Mouse (Mus musculus): Measurements from ENCODE around the gene Prss48.

The Prss48 gene

GRCm38 (mm10) chr3:86002423-86002822, at the start of gene Prss48:
Gene Prss48 (minus strand): TSS chr3:86002491.
- DNase-seq (ENCODE audit: low read depth, low spot score) = no peak

- no peak for DNase-seq (ENCODE audit: low read depth, low spot score)
These were observed 46.8 kb upstream of the Prss48 start for GRCm38 (mm10) chr3:86049041-86049440.

- DNase-seq (ENCODE audit: low read depth, low spot score) = no peak
These were observed 45.6 kb upstream of the Prss48 start for GRCm38 (mm10) chr3:86047686-86048408.

- no peak for DNase-seq (ENCODE audit: low read depth, low spot score)
These were observed 38.3 kb upstream of the Prss48 start for GRCm38 (mm10) chr3:86040286-86041201.

- no peak for DNase-seq (ENCODE audit: low read depth, low spot score)
These were observed 36.4 kb upstream of the Prss48 start for GRCm38 (mm10) chr3:86038648-86039047.

DNA sequence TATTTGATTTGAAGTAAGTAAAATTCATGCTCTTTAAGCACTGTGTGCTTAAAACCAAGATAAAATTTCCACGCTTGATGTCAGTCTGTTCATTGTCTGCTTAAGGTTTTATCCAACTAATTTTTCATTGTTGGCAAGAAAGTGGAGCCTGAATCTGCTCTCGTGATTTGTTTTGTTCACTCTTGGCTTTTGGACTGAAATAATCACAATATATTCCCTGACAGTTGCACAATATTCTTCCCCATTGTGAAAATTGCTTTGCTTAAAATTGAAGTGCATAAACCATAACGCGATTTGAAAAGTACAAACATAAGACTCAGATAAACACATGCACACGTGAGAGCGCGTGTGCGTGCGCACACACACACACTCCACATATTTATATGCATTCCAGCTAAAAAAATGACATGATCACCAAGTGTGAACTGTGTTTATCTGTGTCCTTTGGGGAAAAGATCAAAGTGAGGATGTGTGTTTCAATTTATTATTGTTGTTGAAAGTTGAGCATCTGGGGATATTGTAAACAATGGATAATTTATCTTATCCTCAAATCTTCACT, 35.7 kb upstream of the Prss48 start:
- no peak for DNase-seq (ENCODE audit: low read depth, low spot score)

GRCm38 (mm10) chr3:86033455-86034090, 31.3 kb upstream of the Prss48 start:
- DNase-seq (ENCODE audit: low read depth, low spot score) = no peak

- no peak for DNase-seq (ENCODE audit: low read depth, low spot score)
These were observed 28.3 kb upstream of the Prss48 start for GRCm38 (mm10) chr3:86030566-86030965.

GRCm38 (mm10) chr3:86028658-86029375, 26.5 kb upstream of the Prss48 start:
- DNase-seq (ENCODE audit: low read depth, low spot score) = no peak

GRCm38 (mm10) chr3:86025341-86026137, 23.2 kb upstream of the Prss48 start:
- DNase-seq (ENCODE audit: low read depth, low spot score) = no peak

- DNase-seq (ENCODE audit: low read depth, low spot score) = no peak
These were observed 21.9 kb upstream of the Prss48 start for GRCm38 (mm10) chr3:86024065-86024795.

DNA sequence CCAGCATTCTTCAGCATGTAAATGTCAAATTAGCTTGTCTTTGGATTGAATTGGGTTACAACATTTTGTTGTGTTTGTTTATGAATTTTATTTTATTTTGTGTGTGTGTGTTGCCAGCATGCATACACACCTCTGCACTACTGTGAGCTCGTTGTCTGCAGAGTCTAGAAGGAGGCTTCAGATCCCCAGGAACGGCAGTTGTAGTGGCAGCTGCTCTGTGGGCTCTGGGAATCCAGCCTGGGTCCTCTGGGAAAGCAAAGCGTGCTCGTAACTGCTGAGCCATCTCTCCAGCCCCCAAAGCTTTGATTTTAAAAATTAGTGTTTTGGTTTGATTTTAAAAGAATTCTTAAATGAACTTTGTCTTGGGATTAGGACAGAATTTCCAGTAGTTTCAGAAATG, 19.4 kb upstream of the Prss48 start:
- DNase-seq (ENCODE audit: low read depth, low spot score) = no peak

DNA sequence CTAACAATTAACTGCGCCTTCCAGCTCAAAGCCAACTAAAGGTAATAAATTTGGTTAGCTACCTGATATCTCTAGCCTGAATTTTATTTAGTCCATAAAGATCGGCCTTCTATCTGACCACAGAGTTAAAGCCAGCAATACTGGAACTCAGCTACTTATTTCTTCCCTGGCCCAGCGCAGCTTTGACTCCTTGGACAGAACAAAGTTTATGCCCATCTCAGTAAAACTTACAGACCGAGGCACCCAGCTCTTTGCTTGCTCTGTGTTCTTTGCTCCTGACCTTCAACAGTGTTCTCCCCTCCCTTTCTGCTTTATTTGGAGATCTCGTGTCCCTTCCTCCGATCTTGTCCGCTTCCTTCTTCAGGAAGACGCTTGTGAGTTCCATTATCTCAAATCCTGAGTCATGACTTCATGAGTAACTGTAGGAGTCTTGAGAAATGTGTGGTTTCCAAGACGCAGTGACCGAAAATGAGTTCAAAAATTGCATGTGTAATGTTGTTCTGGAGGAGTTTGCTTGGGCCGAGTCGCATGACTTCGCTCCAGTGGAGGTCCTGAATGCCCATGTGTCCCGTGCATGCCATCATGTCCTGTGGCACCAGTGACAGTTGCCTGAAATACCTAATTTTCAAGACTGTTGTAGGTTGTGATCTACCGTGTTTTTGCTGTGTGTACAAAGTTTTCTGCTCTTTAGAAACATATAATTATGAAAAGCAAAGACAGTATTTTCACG, 18.8 kb upstream of the Prss48 start:
- no peak for DNase-seq (ENCODE audit: low read depth, low spot score)

DNA sequence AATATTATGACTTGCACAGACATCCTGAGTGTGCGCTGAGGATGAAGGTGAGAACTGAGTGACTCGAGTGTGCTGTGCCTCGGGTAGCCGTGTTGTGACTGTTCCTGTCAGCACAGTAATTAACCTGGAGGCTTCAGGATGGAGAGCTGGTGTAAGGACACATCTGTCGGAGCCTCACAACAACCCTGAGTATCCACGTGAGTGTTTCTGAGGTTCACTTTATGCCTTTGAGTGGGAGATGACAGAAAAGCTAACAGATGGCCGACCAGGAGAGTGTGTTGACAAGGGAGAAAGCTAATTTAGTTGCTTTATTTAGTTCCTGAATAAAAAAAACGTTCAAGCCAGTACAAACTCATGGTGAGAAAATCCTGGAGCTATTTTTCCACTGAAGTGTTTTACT, 15.2 kb upstream of the Prss48 start:
- no peak for DNase-seq (ENCODE audit: low read depth, low spot score)

DNA sequence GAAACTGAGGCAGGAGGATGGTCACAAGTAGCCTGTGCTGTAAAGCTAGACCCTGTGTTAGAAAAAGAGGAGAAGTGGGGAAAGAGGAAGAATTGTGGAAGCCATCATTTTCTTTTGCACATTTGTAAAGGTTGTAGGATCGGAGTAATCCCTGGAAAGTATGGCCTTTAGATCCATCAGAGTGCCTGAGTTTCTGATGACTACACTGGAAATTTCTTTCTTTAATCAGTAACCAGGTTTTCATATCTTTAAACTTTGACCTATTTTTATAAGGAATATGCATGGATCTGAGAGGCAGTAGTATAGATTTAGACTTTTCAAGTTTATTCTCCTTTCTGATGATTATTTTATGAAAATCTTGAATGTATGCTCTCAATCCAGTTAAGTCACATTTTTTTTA, 14.7 kb upstream of the Prss48 start:
- no peak for DNase-seq (ENCODE audit: low read depth, low spot score)

GRCm38 (mm10) chr3:86013837-86014236, 11.5 kb upstream of the Prss48 start:
- no peak for DNase-seq (ENCODE audit: low read depth, low spot score)

- no peak for DNase-seq (ENCODE audit: low read depth, low spot score)
These were observed 9.5 kb upstream of the Prss48 start for GRCm38 (mm10) chr3:86011833-86012232.

GRCm38 (mm10) chr3:86011373-86011772, 9.1 kb upstream of the Prss48 start:
- DNase-seq (ENCODE audit: low read depth, low spot score) = no peak

- DNase-seq (ENCODE audit: low read depth, low spot score) = peak; percentile 53
These were observed 8.3 kb upstream of the Prss48 start for GRCm38 (mm10) chr3:86010618-86011017.

Measured in mesoderm, embryonic 11.5 days (tissue).